Mouse (Mus musculus): ENCODE data around the gene Csnk2a1.
"Not testable (repeated sequence)": the region's sequence is repeated elsewhere in the genome, so short reads cannot be mapped to it uniquely, and the experiment has no call there.

Csnk2a1 gene

GRCm38 (mm10) chr2:152226248-152227050 lies at the start of gene Csnk2a1:
Gene Csnk2a1 (plus strand): TSS chr2:152226839.
- DNase-seq (ENCODE audit: low read depth, low spot score): peak; percentile 96

- DNase-seq (ENCODE audit: low read depth, low spot score): no peak
Measured at GRCm38 (mm10) chr2:152177162-152177805, 49.4 kb upstream of the Csnk2a1 start.

- no peak for DNase-seq (ENCODE audit: low read depth, low spot score)
Measured at GRCm38 (mm10) chr2:152177806-152178170, 48.9 kb upstream of the Csnk2a1 start.

- DNase-seq (ENCODE audit: low read depth, low spot score): no peak
Measured at GRCm38 (mm10) chr2:152178345-152178744, 48.3 kb upstream of the Csnk2a1 start.

- DNase-seq (ENCODE audit: low read depth, low spot score): no peak
Measured at GRCm38 (mm10) chr2:152179301-152179700, 47.3 kb upstream of the Csnk2a1 start.

GRCm38 (mm10) chr2:152180323-152180722 lies 46.3 kb upstream of the Csnk2a1 start:
- DNase-seq (ENCODE audit: low read depth, low spot score): no peak

GRCm38 (mm10) chr2:152187132-152187531 lies 39.5 kb upstream of the Csnk2a1 start:
- DNase-seq (ENCODE audit: low read depth, low spot score): no peak

- DNase-seq (ENCODE audit: low read depth, low spot score): no peak
Measured at GRCm38 (mm10) chr2:152189213-152189612, 37.4 kb upstream of the Csnk2a1 start.

GRCm38 (mm10) chr2:152189640-152190039 lies 37.0 kb upstream of the Csnk2a1 start:
- DNase-seq (ENCODE audit: low read depth, low spot score): no peak

GRCm38 (mm10) chr2:152190161-152190560 lies 36.5 kb upstream of the Csnk2a1 start:
- DNase-seq (ENCODE audit: low read depth, low spot score): no peak

GRCm38 (mm10) chr2:152192591-152193345 lies 33.9 kb upstream of the Csnk2a1 start:
- no peak for DNase-seq (ENCODE audit: low read depth, low spot score)

GRCm38 (mm10) chr2:152193346-152193710 lies 33.3 kb upstream of the Csnk2a1 start:
- no peak for DNase-seq (ENCODE audit: low read depth, low spot score)

GRCm38 (mm10) chr2:152194586-152194985 lies 32.1 kb upstream of the Csnk2a1 start:
- no peak for DNase-seq (ENCODE audit: low read depth, low spot score)

- no peak for DNase-seq (ENCODE audit: low read depth, low spot score)
Measured at GRCm38 (mm10) chr2:152196896-152197295, 29.7 kb upstream of the Csnk2a1 start.

- DNase-seq (ENCODE audit: low read depth, low spot score): peak; percentile 56
Measured at GRCm38 (mm10) chr2:152197301-152197712, 29.3 kb upstream of the Csnk2a1 start.

- DNase-seq (ENCODE audit: low read depth, low spot score): not testable (repeated sequence)
Measured at GRCm38 (mm10) chr2:152206139-152206538, 20.5 kb upstream of the Csnk2a1 start.

- DNase-seq (ENCODE audit: low read depth, low spot score): no peak
Measured at GRCm38 (mm10) chr2:152211871-152212270, 14.8 kb upstream of the Csnk2a1 start.

- no peak for DNase-seq (ENCODE audit: low read depth, low spot score)
Measured at GRCm38 (mm10) chr2:152216975-152217374, 9.7 kb upstream of the Csnk2a1 start.

- DNase-seq (ENCODE audit: low read depth, low spot score): no peak
Measured at GRCm38 (mm10) chr2:152223521-152224300, 2.9 kb upstream of the Csnk2a1 start.

GRCm38 (mm10) chr2:152225536-152225935 lies 1.1 kb upstream of the Csnk2a1 start:
- DNase-seq (ENCODE audit: low read depth, low spot score): no peak

- DNase-seq (ENCODE audit: low read depth, low spot score): peak; percentile 42
Measured at GRCm38 (mm10) chr2:152227051-152227481, 427 bp downstream of the Csnk2a1 start.
